Mouse (Mus musculus): Measurements from ENCODE around the gene Prap1.

DNA sequence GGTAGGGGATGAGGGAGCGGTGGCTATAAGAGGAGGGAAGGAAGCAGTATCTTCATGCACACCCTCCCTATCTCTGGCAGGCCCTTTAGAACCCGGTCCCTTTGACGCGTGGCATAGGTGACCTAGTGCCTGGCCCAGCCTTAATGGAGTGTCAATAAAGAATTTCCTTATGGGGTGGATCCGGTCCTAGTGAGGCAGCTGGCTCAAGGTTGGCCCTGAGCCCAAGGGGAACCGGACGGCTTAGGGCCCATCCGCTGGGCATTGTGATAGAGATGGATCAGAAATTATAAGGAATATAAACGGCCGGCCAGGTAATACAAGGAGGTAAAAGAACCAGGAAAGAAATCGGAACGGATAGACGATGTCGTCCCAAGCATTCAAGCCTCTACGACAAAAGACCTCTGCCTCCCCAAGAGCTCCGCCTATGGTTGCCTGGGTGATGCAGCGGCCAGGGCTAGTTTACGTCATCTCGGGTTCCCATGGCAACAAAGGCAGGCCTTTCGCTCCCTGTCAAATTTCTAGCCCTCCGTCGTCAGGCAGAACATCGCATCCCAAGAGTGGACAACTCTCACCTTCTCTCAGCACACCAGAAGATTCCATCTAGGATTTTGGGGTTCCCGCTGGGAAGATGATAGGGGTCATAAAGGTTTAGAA, 12.6 kb upstream of the Prap1 start:
- TF ChIP-seq CTCF (IDR thresholded peaks at IDR 0.05; ENCODE audit: low read depth), result no peak
- no peak for TF ChIP-seq EP300 (IDR thresholded peaks at IDR 0.05; ENCODE audit: low read depth)
